Mouse (Mus musculus) right cerebral cortex, postnatal 36 days (tissue): ENCODE measurements around the gene Pou2f1.
A peak's percentile ranks its signal among the peaks of the same experiment; 100 is the strongest.

Experiments used
- DNase-seq, 2 experiments: peaks; one replicate each; pipeline ENCODE4 v3.0.0; 2022; ENCODE audit warnings: low spot score in 2 of 2, mixed read lengths in 1 of 2

Gene Pou2f1

DNA sequence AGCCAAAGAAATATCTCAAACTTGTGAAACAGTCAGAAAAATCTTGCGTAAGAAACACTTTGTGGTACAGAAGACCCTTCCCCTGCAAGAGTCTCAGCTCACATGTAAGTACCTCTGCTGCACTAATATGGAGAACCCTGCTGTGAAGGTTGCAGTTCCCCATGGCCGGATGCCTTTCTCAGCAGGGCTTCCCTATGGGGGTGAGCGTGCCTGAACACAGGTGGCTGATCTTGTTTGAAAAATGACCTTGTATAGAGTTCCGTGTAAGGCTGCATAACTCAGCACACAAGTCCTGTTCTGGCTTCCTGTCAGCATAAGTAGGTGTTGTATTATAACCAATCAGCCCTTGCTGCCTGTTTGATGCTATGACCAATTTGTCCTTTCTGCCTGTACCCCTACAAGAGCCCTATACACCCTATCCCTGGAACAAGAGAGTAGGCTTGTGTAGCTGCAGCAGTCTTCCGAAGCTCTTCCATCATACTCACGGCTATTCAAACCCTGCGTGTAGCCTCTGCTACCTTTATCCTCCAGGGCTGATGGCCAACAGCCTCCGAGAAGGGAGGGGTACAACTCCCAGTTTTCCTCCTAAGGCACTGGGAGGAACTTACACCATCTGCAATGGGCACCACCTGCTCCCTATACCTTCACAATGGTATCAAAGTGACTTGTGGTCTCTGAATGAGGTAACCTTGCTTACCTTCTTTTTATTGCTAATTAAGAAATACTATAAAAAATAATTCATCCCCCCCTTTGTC, 120.2 kb downstream of the Pou2f1 start:
- no peak for DNase-seq

DNA sequence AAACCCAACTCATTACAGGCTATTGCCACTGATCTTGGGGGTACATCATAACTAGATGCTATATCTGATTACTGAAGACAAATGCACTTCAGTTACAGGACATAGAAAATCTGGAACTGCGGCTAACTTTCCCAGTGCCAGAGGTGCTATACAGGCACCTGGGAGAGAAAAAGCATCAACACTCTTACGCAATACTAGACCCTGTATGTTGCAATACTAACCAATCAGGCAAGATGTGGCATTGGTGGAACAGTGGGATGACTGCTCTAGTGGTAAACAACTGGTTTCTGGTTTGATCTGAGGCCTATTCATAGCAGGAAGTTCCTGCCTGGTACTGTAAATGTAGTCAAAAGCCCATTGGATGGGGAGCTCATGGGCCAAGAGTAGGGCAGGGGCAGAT, 123.7 kb downstream of the Pou2f1 start:
- no peak for DNase-seq

DNA sequence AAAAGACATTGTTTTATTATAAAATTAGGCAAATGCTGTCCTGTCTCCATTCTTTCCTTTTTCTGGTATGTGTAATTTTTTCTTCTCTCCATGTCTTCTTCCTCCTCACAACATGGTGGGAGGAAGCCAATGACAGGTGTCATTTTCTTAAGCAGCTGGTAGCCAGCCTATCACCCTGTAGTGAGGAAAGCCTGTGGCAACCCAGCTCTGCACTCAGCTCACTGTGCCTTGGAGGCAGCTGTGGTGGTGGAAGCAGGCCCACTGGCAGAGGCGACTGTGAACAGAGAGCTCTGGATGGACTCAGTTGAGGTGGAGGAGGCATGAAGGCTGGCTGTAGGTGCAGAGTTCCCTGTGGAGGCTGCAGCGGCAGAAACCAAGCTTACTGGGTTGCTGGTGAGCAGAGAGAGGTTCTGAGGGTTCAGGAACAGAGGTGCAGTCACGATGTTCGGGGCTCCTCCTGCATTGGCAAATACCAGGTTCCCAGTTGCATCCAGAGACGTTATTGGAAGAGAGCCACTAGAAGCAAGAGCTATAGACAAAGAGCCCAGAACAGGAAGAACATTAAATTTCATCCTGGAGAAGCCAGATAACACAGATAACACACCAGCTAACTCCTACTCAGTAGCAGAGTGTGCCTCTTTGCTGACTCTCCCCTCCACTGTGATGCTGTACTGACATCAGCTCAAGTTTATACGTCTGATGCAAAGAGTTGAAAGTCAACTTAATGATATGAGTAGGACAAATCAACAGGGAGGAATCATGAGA, 126.8 kb downstream of the Pou2f1 start:
- DNase-seq, result no peak

DNA sequence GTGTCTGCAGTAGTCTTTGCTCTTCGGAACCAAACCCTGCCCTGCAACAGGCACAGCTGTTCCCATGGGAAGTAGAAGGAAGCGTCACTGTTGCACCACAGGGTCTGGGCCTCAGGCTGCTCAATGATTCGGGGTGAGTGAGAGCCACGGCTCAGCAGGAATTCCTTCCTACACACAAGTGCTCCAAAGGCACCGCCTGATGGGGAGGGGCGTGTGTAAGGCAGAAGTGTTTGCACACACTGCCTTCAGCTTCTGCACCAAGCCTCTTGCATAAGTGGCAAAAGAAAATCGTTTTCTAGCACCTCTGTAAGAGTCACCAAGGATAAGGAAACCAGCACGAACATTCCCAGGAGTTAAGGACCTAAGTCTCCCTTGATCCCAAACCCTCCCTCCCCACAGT, 127.8 kb downstream of the Pou2f1 start:
- DNase-seq, result no peak

DNA sequence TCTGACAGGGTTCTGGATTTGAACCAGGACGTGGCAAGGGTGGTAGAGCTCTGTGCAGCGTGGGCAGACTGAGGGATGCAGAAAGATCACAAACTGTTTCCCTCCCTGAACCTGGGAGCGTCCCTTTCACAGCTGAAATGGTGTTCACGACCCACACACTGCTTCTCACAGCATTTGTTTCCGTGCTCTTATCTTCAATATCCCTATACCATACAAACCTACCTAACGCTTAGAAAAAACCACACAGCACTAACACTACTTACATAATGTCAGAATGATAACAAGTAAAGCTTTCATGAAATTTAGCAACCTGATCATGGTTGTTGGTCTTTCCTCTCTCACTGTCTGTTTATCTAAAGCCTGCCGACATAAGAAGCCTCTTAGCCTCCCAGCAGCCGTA, 133.8 kb downstream of the Pou2f1 start:
- DNase-seq, result no peak

DNA sequence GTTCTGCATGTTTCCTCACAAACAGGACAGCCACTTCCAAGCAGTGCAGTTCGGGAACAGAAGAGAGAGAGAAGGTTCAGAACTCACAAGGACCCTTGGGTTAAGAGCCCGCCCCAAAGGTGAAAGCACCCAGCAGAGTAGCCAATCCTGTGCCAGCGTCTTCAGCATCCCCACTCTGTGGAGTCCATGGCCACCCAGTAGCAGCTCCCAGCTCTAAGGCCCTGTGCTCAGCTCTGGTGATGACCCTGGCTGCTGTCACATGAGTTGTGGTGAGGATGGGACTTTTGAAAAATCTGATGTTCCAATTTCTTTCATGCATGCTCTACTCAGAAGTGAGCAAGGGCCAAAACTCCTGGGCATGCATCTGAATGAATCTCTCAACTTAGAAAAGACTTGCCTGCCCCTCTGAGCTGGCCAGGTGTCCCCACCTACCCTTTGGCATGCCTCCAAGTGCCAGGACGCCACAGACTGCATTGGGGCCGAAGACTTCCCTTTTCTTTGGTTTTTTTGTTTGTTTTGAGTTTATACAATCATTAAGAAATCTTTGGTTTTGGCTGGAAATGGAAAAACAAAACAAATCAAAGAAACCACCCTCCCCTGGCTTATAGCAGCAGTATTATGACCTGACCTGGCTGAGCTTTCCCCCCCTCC, 135.7 kb downstream of the Pou2f1 start:
- no peak for DNase-seq

DNA sequence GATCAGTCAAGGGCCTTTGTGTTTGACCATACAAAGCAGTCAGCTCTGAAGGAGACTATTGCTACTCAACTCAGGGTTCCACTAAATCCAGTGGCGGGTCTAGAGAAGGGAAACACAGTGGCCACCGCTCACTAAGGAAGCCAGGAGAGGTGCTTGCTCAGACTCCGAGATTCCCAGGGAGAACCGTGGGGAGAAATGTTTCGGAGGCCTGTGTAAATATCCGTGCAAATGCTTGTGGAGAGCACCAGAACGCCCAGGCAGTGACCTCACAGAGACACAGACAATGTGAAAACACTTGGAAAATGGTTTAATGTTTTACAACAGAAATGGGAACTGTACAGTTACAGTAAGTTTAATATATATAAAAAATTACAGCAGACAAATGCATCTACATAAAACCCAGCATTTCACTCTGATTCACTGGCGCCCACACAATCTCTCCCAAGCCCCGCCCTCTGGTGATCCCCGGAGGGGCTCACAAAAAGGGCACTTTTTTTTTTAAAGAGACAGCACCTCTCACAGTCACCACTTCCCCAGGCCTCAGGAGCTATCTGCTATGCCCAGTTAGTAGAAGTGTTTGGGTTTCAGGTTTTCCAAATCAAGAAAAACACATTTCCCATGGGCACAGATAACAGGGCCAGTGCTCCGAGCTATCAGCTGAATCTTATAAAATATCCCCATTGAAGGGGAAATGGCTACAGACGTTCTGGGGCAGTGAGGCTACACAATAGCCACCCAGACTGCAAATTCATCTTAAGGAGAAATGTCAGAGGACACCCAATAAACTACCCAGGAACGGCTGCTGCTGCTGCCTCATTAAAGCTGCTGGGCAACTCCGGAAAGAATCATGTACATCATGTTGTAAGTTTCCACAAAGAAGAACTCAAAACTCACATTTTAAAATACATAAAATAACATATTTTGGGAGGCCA, 137.3 kb downstream of the Pou2f1 start:
- DNase-seq, result no peak

DNA sequence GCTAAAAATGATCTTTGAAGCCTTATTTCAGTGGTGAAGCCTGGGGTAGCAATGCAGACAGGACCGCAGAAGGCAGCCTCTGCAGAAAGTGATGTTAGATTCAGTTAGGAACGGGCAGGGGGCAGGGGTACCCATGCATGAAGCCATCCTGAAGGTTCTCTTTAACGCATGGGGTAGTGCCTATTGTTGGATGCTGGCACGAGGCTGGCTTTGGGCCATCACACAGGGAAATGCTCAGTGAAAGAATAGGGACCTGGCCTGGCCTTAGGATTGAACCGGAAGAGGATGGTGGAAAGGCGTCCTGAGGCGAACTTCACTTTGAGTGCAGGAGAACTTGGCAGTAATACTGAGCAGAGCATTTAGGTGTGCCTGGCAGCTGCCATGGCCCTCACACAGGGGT, 140.4 kb downstream of the Pou2f1 start:
- DNase-seq, result no peak

DNA sequence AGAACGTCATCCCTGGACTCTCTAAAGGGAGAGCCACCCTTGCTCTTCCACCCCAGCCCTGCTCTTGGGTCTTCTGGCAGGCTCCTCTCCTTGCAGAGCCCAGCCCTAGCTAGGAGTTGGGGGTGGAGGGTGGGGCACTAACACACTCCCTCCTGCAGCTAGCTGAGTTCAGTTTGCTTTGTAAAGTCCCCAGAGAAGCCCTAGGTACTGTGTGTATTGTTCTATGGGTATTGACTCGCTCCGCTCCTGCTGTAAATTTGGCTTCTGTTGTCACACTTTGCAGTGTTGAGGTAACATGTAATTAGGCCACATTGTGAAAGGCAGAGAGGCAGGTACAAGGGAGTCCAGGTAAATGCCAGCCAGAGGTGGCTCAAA, 141.3 kb downstream of the Pou2f1 start:
- no peak for DNase-seq

DNA sequence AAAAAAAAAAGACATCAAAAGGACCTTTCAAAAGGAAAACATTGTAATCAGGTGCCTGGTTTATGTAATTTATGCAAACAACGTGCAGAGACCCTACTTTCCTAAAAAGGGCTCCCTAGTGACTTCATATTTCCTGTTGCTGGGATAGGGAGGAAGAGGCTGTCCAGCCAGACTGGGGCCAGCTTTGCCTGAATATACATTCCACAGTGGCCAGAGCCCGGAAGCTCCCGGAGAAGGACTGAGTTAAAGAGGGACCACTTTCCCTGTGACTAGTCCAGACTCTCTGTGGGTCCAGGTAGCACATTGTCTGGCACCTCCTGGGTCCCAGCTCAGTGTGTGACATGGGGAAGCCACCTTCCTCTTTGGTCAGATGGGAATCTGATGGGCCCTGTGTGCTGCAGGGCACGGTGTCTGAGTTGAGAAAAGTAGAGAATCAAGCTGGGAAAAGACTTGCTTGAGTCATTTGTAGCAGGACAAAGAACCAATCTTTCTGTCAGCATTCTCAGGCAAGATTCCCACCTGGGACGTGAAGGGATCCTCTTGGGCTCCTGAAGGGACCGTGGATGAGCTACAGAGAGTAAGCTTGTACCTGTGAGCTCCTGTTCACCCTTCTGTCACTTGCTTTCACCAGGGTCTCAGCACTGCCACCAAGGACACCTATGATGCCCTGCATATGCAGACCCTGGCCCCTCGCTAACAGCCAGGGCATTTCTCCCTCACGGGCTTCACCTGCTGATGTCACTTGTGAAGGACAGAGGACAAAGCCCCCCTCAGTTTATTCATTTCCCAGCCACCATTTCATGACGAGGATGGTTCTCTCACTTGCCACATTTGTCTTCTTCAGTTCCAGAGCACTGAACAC, 141.9 kb downstream of the Pou2f1 start:
- DNase-seq, result no peak

DNA sequence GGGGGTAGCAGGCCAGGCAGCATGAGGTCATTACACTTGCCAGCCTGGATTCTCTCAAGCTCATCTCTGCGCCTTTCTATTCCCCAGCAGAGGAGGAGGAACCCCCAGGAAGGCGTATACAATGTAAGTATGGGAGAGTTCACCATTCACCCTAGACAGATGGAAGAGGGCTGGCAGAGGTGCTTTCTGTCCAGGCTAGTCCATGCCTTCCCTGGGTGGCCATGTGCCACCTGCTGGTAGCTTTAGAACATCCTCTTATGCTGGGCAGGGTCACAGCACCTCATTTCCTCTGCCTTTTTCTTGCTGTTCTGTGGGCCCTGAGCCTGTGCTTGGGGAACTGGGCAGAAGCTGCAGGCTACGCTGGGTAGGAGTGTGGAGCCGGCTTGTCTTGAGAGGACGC, 144.1 kb downstream of the Pou2f1 start:
- no peak for DNase-seq

DNA sequence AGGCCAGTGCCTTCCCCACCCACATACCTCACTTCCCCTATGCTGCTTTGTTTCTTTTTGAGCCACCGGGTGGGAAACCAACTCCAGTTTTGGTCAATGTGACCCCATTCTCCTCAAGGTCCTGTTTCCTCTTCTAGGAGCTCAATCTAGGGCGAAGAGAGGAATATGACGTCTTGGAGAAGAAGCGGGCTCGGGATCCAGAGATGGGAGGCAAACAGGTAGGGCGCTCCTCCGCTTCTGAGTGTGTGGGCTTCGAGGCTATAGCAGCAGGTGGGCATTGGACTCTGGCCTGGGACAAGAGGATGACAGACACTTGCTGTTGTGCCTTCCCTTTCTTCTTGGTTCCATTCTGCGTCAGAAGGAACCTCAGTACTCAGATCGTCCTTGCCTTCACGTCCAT, 145.2 kb downstream of the Pou2f1 start:
- no peak for DNase-seq

DNA sequence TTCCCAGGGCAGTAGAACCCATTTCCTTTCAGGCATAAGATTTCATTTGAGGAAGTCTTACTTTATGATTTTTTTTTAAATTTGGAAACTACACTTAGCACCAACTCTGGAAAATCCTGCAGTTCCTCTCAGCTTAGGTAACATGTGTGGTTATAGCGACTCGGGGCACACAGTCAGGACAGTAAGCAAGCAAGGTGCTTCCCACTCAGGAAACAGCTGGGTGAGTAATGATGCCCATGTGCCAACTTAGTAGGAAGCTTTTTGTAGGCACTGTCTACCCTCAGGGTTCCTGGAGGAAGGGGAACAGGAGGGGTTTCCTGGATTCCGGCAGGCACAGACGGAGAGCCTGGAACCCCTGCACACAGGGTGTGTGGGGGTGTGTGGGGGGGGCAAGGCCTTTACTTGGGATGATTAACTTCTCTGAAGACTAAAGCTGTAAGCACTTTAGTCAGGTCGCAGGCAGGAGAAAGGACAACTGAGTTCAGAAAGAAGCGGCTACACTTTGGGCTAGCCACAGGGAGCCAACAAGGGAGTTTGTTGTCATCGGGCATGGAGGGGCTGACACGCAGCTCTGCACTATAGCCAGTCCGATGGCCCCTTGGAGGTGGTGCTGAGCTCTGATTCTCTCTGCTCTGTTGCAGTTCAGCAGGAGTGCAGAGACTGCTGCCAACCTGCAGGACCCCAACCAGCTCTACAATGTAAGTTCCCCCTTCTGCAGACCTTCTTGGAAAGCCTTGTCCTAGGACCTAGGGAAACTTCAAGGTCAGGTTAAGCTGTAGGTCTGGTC, 146.5 kb downstream of the Pou2f1 start:
- no peak for DNase-seq

DNA sequence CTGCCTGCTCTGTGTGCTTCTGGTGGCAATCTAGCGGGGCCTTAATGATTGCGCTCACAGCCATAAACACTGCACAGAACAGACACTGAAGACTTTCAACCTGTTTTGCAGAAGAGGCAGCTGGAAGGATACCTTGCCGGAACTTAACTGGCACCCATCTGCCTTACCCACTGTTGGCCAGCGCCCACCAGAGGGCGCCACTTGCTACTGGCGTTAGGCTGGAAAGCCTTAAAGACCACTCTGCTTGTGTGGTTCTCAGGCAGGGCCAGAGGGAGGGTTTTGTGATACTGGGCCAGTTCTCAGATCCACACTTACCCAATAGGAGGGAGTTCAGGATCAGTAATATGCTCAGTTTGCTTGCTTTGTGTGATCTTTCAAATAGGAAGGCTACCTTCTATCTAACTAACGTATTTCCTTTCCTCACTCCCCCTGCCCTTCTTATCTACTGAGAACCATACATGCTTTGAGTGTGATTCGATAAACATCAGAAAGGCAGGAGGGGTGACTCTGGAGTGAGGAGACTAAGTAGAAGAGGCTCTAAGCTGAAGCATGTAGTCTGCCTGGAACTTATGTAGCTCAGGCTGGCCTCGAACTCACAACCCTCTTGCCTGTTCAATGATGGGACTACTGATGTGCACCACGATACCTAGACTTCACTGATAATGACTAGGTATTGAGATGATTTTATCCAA, 148.6 kb downstream of the Pou2f1 start:
- peak in 1 of 2 experiments; percentile 19 for DNase-seq

DNA sequence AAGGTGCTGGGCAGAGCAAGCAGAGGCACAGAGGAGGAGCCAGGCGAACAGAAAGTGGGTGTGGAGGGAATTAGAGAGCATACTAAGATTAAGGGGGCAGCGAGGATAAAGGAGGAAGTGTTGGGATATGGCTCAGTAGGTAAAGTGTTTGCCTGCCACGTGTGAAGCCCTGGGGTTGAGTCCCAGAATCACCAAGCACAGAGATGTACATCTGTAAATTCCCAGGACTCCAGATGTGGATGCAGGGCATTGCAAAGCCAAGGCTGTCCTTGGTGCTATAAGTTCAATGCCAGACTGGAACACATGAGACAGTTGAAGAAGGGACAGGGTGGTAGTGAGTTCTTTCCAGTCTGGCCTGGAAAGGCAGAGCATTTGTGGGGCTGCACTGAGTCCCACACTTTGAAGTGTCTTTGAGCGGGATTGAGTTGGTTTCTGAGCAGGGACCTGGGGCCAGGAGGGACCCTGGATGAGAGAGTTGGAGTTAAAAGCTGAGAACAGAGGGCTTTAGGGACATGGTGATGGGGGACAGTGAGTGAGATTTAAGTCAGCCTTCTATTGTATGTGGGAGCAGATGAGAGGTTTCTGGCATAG, 149.3 kb downstream of the Pou2f1 start:
- no peak for DNase-seq

DNA sequence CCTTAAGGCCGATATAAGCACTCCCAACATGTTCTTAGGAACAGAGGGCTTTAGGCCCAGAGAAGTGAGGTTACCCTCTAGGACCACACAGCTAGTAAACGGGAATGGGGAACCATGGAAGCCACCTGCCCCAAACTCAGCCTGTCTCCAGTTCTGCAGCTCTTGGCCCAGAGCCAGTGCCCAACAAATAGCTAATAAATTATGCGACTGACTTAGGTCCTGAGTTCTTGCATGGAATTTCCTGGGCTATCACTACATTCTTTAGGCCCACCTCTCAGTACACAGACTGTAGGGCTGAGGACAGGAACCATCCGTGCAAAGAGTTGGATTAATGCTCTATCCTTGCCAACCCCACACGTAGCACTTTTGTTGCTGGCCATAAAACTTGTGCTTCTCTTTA, 150.3 kb downstream of the Pou2f1 start:
- DNase-seq, result no peak

DNA sequence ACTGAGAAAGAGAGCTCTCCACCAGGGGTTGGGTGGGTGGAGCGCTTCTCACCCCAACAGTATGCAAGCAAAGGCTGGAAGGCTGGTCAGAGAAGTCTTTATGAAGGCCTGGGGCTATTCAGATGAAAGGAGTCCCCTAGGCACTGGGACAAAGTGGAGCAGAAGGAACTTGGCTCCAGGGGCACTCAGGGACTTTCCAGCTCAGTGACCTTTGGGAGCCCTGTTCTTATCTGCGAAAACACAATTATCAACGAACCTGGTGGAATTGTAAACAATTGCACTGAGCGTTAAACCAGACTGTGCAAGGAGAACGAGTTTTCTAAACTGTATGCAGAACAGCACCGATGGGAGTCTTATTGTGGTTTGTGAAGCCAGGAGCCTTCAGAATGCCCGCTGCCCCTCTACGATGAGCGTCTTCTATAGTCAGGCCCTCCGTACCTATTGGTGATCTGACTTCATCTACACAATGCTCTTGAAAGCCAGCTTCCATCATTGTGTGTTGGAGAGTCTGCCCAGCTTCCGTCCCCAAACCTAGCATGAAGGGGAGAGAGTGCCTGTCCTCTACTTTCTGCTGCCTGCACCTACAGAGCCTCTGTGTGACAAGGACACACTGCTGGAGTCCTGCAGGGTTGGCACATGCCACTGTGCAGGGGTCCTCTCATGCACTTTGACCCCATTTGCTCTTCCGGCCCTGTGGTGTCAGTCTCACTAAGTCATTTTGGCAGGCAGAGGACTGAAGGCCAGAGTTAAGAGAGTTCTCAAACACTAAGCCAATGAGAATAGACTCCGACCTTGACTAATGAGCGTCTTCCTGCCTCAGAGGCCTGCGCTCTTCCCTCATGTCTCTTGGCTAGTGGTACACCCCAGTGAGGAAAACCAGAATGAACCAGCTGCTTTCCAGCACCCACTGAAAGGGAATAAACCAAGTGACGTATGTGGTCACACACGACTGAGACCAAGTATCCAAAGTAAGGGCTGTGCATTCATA, 152.7 kb downstream of the Pou2f1 start:
- no peak for DNase-seq

DNA sequence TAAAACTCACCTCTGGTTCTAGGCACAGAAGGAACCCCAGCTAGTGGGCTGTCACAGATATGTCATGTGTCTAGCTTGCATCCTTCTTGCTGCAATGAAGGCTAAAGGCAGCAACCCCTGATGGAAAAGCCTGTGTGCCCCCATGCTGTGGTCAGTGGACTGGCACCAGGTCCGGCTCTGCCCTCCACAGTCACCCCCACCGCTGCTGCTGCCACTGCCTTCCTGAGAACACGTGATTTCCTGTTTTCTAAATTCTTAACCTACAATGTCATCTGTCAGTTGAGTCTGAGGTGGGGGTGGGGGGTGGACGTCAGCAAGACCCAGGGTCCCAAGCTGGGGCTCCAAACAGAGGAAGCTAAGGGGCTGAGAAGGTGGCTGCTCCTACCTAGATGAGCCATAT, 153.6 kb downstream of the Pou2f1 start:
- no peak for DNase-seq
